Mouse (Mus musculus) bone marrow macrophage, adult 2 months (primary cell): ENCODE measurements at regions not wholly inside any gene's neighbourhood (a gene's known extent, or its start where the extent isn't known, plus 50 kb on each side); places are given as distances from the start of the nearest gene placed in this dataset.
"Not testable (repeated sequence)": the region's sequence is repeated elsewhere in the genome, so short reads cannot be mapped to it uniquely, and the experiment has no call there.

ENCODE experiments used
- H3K27ac ChIP-seq: 2 replicates; pipeline ENCODE4 v1.5.1; 2012; ENCODE audit warnings: low read depth, low read length; ENCODE audit not compliant: insufficient read depth
- H3K4me1 ChIP-seq: 2 replicates; pipeline ENCODE4 v1.6.1; 2012; ENCODE audit warnings: low read length; ENCODE audit not compliant: control insufficient read depth, insufficient read depth
- H3K4me3 ChIP-seq: 2 replicates; pipeline ENCODE4 v1.5.1; 2012; ENCODE audit warnings: mild to moderate bottlenecking, low read length, moderate library complexity; ENCODE audit not compliant: insufficient read depth
- CTCF ChIP-seq: IDR thresholded peaks from 2 replicates; pipeline ENCODE4 v1.5.1; 2012; ENCODE audit warnings: low read depth, mild to moderate bottlenecking, low read length, moderate library complexity
- POLR2A ChIP-seq: IDR thresholded peaks from 2 replicates; pipeline ENCODE4 v1.6.1; 2012; ENCODE audit warnings: mild to moderate bottlenecking, low read depth, low read length, borderline replicate concordance

DNA sequence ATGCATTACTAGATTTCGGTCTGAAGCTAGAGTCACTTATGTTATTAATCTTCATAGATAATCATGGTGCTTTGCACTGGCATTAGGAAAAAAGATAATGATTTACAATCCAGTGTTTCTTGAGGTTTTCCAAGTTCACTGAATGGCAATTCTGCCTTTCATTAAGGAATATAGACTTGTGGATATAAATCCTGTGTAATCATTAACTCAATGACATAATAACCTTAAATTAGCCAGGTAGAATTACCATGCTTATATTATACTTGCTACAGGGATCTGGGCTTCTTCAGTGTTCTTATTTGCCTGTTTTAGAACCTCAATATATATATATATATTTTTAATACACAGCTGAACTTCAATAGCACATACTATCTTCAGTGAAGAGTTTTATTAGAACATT, 683.8 kb downstream of the Lrriq3 start:
- Histone ChIP-seq H3K4me1 (no peaks in the 10 kb centered on the region), H3K4me3 (no peak overlapping the region), H3K27ac (no peak overlapping the region)
- TF ChIP-seq POLR2A (no peak), CTCF (no peak)

DNA sequence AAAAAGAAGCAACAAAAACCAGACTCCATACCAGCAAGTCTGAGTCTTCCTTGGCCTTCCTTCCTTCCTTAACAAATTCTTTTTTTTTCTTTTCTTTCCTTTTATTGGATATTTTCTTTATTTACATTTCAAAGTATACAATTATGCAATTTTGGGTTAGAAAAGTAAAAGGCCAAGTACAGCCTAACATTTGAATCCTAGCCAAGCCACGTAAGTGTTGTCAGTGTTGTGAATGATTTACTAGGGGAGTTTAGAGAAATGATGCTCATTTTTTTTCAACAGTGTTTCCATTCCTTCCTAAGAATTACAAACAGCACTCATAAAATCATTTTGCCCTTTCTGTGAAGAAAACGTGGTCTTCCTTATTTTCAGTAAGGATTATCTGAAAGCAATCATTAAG, 722.5 kb downstream of the Lrriq3 start:
- Histone ChIP-seq H3K4me3 (no peak overlapping the region), H3K4me1 (no peaks in the 10 kb centered on the region), H3K27ac (no peak overlapping the region)
- TF ChIP-seq CTCF: no peak
- no peak for TF ChIP-seq POLR2A

DNA sequence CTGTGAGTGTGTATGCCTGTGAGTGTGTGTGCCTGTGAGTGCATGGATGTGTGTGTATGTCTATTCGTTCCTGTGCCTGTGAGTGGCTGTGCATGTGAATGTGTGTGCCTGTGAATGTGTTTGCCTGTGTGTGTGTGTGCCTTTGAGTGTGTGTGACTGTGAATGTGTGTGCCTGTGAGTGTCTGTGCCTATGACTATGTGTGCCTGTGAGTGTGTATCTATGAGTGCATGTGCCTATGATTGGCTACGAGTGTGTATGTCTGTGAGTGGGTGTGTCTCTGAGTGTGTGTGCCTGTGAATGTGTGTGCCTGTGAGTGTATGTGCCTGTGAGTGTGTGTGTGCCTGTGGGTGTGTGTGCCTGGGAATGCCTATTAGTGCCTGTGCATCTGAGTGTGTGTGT, 731.6 kb downstream of the Lrriq3 start:
- Histone ChIP-seq H3K27ac (no peak overlapping the region), H3K4me3 (no peak overlapping the region), H3K4me1 (no peaks in the 10 kb centered on the region)
- TF ChIP-seq CTCF (no peak), POLR2A (no peak)

DNA sequence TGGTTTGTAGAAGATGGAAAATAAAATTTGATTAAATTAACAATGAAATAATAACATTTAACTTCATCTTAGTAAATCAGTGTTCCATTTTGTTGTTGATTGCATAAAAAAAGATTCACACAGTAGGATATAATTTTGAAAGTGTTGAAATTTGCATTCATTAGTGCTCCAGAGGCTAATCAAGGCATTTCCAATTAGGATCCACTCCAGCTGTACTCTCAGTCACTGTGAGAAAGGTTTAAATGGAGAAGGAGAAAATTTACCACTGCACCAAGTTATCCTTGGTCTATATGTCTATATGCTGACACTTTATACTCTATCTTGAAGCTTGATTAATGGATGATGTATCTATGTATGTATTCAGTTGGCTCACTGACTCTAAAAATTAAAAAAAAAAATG, 695.3 kb upstream of the Negr1 start:
- Histone ChIP-seq H3K4me3 (no peak overlapping the region), H3K4me1 (no peaks in the 10 kb centered on the region), H3K27ac (no peak overlapping the region)
- no peak for TF ChIP-seq POLR2A
- TF ChIP-seq CTCF: no peak

DNA sequence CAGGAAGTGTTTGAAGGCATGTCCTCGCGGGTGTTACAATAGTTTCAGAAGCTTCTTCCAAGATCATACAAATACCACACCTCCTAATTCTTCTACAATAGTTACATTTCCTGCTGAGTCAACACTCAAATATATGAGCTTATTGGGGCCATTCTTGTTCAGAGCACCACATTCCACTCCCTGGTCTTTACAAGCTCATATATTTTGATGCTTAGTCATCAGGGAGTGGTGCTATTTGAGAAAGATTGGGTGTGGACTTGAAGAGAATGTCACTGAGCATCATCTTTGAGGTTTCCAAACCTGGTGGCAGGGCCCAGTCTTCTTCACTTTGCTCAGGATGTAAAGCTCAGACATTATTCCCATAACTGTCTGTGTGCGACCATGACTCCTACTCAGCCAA, 685.9 kb upstream of the Negr1 start:
- H3K4me1 ChIP-seq: no peaks in the 10 kb centered on the region
- TF ChIP-seq CTCF (no peak), POLR2A (no peak)
- no peak overlapping the region for H3K27ac ChIP-seq
- H3K4me3 ChIP-seq: no peak overlapping the region

DNA sequence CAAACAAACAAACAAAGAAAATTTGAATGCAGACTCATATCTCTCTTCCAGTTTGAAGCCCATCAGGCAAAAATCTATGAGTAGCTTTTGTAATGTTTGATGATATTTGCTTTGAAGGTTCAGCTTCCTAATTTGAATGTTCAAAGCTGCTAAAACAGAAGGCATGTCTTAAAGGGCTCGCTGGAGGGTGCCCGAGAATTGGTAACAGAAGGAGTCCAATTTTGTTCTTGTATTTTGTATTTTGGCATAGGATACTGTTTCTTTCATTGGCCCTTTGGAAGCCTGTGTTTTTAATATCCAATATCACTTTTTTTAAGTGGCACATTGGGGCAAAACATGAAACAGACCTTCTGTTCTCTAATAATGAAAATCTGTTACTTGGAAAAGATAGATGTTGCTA, 683.2 kb upstream of the Negr1 start:
- H3K4me3 ChIP-seq: no peak overlapping the region
- TF ChIP-seq POLR2A: no peak
- TF ChIP-seq CTCF: no peak
- no peak overlapping the region for H3K27ac ChIP-seq
- H3K4me1 ChIP-seq: no peaks in the 10 kb centered on the region

DNA sequence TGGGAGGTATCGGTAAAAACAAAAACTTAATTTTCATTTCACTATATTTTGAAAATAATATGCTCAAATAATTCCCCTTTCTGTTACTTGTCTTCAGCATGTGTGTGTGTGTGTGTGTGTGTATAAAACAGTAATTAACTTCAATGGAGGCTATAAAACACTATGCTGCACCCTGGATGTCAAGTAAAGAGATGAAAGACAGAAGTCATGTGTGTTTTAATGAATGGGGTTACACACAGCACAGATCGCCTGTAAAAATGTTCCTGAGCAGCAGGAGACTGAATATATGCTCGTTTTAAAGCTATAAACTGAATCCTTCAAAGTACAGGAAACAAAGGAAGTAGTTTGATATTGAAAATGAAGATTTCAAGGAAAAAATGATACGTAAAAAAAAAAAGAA, 680.9 kb upstream of the Negr1 start:
- H3K4me3 ChIP-seq: no peak overlapping the region
- no peaks in the 10 kb centered on the region for H3K4me1 ChIP-seq
- TF ChIP-seq CTCF (no peak), POLR2A (no peak)
- H3K27ac ChIP-seq: no peak overlapping the region

DNA sequence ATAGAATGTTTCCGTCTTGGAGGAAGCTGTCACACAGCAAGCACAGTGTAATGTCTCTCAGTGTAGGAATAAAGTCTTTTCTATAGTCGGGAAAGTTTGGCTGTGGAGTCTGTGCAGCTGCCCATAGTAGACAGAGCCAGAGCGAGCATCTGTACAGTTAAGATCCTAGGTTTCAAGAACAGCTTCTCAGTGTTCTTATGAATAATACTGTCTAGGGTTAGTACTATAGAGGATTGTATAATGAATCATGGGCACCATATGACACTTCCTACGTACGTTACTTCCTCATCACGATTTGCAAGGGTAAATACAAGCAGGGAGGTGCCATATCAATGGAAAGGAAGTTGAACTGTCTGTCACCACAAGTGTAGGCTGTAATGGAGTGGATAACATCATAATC, 645.6 kb upstream of the Negr1 start:
- H3K4me3 ChIP-seq: no peak overlapping the region
- H3K27ac ChIP-seq: no peak overlapping the region
- TF ChIP-seq POLR2A (no peak), CTCF (no peak)
- H3K4me1 ChIP-seq: no peaks in the 10 kb centered on the region

DNA sequence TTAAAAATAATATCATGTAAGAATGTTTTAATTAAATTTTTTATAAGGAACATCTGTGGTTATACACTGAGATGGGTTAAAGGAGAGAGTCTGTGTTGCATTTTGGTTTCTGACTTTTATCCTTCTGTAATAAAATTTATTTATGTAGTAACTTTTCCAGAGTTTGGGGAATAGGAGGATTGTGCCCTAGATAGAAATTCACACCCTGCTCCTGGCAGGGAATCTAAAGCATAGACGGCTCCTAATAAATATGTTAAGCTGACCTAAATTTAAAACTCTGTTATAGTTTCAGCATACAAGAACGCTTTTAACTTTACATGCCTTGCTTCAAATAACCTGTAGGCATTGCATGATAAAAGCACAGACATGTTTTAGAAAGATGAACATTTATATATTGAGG, 618.7 kb upstream of the Negr1 start:
- TF ChIP-seq CTCF (no peak), POLR2A (no peak)
- Histone ChIP-seq H3K27ac (no peak overlapping the region), H3K4me3 (no peak overlapping the region), H3K4me1 (no peaks in the 10 kb centered on the region)

DNA sequence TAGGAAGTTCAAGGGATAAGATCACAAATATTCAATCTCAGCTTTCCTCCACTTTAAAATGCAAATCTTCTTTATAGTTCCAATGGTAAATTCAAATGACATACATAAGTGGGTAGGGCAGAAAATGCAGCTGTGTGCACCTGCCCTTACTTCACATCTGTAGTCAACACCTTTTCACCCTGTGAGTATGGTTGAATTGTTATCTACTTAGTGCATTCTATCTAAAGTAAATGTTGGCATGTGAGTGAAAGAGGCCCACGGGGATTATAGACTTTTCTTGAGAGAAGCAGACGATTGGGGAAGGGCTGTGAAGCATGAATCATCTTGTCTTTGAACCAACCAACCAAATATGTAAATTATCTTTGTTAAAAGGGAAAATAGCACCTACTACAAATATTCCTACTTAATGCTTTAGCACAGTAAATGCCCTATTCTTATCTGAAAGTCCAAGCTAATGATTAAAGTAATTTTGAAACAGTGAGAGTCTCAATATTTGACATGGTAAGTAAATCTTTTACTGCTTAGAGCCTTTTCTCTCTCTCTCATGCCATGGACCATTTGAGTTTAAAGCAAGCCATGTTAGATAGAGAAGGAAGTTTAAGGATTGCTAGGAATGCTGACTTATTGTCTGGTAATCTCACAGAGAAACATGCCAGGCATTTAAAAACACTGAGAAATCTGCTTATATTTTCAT, 617.4 kb upstream of the Negr1 start:
- TF ChIP-seq CTCF (no peak), POLR2A (no peak)
- H3K27ac ChIP-seq: no peak overlapping the region
- no peaks in the 10 kb centered on the region for H3K4me1 ChIP-seq
- H3K4me3 ChIP-seq: no peak overlapping the region

DNA sequence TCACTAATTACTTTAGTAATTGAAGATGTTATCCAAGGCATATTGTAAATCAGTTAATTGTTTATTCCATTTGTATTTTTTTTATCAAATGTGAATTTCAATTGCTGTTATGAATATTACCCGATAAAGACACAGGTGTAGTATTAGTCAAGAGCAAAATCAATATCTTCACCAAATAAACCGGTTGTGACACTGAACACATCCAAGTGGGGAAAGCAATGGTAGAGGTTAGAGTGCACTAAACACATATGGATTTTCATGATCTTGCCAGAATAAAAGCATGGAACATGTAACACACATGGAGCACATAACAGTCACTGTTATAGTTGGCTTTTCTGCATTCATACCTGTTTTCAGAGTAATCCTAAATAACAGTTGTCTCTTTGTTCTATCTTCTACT, 616.4 kb upstream of the Negr1 start:
- Histone ChIP-seq H3K4me3 (no peak overlapping the region), H3K27ac (no peak overlapping the region)
- no peak for TF ChIP-seq POLR2A
- TF ChIP-seq CTCF: no peak

DNA sequence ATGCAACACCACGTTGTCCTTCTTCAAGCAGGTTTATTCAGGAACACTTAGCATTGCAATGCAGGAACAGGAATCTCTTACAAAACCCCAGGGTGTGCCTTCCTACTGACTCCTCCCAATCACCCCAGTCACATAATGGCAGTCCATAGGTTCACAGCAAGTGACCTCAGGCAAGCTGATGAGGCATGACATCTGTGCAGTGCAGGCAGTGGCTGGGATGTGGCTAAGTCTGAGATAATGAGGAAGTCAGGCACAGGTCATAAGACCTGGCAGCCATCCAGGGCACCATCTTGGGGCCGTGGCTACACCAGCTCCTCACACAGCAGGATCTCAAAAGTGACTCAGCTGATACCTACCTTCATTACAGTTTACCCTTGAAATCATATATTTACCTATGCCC, 599.1 kb upstream of the Negr1 start:
- H3K27ac ChIP-seq: peak overlapping the region; percentile 75
- not testable (repeated sequence) for H3K4me3 ChIP-seq, H3K4me1 ChIP-seq

More for the DNA sequence above, 616.4 kb upstream of the Negr1 start:
- no peaks in the 10 kb centered on the region for H3K4me1 ChIP-seq
